Mouse (Mus musculus) embryo, embryonic 11 days (tissue): Measurements from ENCODE around the gene Atpif1.
"Not testable (repeated sequence)": the region's sequence is repeated elsewhere in the genome, so short reads cannot be mapped to it uniquely, and the experiment has no call there.

Experiments used
- DNase-seq: peaks from one replicate; pipeline ENCODE4 v3.0.0-alpha.2; 2015

Atpif1 gene

DNA sequence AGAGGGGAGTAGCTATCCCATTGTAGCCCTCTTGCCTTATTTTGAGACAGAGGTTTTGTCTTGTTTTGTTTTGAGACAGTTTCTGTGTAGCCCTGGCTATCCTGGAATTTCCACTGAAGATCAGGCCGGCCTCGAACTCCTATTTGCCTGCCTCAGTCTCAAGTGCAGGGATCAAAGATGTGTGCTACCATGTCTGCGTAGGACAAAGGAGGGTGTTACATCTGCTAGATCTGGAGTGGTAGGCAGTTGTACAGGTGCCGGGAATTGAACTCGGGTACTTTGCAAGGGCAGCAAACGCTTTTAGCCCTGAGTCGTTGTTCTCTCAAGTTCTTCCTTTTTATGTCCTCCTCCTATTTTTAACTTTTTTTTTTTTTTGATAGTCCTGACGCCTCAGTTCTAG, 42.4 kb downstream of the Atpif1 start:
- DNase-seq: no peak

DNA sequence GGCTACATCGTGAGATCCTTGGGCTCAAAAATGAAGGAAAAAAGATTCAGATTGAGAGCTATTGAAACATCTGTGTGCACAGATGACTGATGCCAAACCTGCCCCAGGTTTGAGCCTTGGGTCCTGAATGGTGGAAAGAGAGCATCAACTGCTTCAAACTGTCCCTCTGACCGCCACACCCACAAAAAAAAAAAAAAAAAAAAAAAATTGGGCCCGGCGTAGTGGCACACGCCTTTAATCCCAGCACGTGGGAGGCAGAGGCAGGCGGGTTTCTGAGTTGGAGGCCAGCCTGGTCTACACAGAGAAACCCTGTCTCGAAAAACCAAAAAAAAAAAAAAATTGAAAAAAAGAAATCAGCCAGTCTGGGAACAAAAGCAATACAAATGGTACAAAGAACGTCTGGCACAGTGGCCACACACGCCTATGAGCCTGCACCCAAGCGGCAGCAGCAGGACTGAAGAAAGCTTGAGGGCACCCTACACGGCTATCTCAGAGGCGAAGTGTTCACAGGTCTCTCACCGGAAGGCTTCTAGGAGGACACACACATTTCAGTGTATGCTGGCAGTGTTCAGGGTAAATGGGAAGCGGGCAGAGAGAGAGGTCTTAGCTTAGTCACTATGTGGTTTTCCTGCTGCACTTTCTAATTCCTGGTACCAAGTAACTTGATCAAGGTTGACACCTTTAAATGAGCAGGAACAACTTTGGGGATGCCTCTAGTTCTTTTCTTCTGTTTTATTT, 43.0 kb downstream of the Atpif1 start:
- no peak for DNase-seq

DNA sequence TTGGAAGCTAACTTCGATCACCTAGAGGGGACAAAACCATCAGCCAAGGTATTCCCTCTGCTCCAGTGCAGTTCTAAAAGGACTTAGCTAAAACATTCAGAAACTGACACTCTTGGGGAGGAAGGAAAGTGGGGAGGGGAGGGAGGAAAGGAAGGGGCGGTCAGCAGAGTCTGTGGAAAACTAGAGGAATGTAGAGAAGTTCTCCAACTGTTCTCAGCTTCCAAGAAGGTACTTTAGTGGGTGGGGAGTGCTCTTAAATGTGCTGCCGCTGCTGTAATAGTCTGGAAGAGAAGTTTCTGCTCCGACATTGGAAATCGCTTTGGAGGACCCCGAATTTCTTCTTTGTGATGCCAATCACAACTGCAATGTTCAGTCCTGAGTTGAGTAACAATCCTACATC, 44.5 kb downstream of the Atpif1 start:
- DNase-seq: no peak

DNA sequence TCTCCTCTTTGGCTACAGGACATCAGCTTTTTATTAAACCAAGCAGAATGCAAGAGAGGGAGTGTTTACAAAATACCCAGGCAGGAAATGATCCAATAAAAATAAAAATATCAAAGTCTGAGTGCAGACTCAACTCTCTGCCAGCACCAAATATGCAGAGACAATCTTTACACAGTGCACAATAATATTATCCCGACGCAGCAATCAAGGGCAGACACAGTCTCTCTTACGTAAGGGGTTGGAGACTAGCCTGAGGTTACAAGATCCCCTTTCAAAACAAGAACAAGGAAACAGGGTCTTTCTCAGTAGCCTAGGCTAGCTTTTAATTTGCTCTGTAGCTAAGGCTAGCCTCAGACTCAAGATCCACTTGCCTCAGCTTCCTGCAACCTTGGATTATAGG, 44.9 kb downstream of the Atpif1 start:
- no peak for DNase-seq

DNA sequence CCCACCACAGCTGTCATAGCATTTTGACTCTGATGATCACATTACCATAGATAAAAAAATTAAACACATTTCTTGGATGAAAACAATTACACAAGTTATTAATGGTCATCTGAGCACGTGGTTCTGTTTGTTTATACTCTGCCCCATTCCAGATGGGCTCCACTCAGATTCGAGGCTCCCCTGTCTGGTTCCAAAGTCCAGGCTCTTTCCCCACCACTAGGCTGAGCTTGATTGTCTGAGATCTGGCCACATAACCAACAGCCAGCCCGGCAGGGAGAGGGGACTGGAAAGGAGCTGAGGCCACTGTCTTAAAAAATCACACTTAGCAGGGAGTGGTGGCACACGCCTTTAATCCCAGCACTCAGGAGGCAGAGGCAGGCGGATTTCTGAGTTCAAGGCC, 48.6 kb downstream of the Atpif1 start:
- DNase-seq: no peak

DNA sequence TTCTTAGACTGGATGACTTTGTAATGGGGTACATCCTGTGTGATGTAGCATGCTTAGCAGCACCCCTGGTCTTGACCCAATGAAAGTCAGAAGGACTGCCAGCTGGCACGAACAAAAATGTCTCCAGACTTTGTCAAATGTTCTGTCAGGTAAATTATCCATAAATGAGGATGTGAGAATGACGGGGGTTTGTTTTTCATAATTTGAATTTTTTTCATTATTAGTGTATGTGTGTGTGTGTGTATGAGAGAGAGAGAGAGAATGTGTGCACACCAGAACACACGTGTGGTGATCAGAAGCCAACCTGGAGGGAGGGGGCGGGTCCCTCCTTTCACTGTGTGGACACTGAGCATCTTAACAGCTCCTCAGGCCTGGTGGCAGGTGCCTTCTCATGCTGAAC, 49.2 kb downstream of the Atpif1 start:
- DNase-seq: no peak

DNA sequence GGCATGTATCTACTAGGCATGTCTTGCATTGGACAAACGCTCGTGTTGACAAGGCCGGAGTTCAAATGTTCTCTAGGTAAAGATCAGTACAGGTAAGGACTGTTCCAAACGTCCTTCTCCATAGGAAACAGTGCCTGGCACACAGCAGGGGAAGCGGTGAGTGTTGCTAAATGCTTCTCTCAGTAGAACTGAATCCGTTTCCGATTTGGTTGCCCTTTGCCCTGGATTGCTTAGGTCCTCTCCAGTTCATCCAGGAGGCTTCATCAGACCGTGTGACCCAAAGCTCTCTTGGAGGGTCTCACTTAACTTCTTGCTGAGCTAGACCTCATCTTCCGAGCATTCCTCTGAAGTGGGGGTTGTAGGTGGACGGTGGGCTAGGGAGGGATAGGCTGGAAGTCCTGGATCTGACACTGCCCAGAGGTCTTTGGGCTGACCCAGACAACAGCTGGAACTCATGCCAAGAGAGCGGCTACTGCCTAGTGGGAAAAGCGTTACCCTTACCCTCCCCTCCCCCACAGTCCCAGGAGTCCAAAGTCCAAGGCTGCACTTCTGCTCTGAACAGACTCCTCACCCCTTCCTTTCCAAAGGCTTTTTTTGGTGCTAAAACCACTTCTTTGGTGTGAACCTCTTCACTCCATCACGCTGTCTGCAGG, 50.4 kb downstream of the Atpif1 start:
- DNase-seq: no peak

DNA sequence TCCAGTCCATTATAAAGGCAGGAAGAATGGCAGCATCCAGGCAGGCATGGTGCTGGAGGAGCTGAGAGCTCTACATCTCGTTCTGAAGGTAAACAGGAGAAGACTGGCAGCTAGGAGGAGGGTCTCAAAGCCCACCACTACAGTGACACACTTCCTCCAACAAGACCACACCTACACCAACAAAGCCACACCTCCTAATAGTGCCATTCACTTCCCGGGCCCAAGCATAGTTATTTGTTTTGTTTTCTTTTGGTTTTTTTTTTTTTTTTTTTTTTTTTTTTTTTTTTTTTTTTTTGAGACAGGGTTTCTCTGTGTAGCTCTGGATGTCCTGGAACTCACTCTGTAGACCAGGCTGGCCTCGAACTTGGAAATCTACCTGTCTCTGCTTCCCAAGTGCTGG, 51.4 kb downstream of the Atpif1 start:
- DNase-seq: not testable (repeated sequence)
